Mouse (Mus musculus) brain, embryonic 18.5 days (tissue): ENCODE measurements at regions not wholly inside any gene's neighbourhood (a gene's known extent, or its start where the extent isn't known, plus 50 kb on each side); places are given as distances from the start of the nearest gene placed in this dataset.
A peak's percentile ranks its signal among the peaks of the same experiment; 100 is the strongest.

Source experiments
- DNase-seq: peaks from one replicate; pipeline ENCODE4 v3.0.0-alpha.2; 2012; ENCODE audit warnings: low read depth, low spot score

GRCm38 (mm10) chr12:65571633-65572032 lies 346.3 kb downstream of the Wdr20rt start:
- DNase-seq = no peak

GRCm38 (mm10) chr12:65593559-65593958 lies 368.2 kb downstream of the Wdr20rt start:
- no peak for DNase-seq

DNA sequence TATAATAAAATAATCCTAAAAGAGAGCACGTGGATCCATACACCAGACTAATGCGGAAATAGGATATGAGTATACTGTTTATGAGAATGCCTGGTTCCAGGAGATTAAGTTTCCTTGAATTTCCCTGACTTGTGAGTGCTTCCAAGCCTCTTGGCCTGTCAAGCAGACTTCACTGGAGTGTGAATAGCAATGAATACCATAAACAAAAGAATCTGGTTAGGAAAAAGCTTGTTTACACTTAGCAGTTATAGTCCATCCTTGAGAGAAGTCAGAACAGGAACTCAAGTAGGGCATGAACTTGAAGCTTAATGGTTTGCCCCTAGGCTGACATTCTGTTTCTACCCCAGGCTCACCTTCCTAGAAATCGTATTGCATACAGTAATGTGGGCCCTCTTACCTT lies 368.8 kb downstream of the Wdr20rt start:
- no peak for DNase-seq

GRCm38 (mm10) chr12:65644232-65644631 lies 418.9 kb downstream of the Wdr20rt start:
- no peak for DNase-seq

DNA sequence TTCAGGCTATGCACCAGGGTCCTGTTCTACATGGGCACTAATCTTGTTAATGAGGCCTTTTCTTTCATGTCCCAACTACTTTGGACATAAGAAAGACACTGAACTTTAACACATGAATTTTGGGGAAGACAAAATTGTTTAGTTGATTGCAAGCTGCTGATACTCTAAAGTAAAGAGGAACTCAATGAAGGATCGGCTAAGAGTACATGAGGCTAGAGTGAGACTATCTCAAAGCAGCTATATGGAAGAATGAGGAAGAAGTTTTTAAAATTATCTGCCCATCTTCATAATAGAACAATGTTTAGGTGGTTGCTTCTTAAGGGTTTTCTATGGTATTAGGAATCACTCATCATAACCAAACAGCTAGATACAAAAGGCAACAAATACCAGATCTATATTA lies 431.5 kb downstream of the Wdr20rt start:
- no peak for DNase-seq

DNA sequence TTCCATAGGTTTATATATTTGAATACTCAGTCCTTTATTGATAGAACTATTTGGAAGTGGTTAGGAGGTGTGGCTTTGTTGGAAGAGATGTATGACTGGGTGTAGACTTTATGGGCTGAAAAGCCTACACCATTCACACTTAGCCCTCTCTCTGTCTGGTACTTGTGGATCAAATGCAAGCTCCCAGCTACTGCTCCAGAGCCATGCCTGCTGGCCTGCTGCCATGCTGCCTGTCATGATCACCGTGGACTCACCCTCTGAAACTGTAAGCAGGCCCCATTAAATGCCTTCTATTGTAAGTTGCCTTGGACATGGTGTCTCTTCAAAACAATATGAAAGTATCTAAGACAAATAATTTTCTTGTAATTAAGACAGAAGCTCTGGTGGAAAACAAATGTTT lies 446.4 kb downstream of the Wdr20rt start:
- DNase-seq = no peak

DNA sequence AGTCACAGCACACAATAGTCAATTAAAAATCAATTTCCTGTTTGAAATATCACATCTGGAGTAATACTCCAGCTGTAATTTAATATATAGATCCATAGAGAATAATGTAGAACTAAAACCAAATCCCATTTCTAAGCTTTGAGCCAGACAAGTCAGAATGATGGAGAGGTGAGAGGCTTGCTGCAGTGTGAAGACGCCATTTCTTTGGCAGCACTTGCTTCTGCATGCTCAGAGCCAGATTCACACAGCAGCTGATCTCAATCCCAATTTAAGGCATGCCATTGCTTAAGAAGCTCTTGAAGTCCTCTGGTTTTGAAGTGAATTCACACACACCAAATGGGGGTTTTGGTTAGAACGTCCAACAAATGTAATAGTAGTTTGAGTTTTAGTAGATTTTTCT lies 447.9 kb downstream of the Wdr20rt start:
- peak; percentile 24 for DNase-seq

GRCm38 (mm10) chr12:65674916-65675660 lies 449.8 kb downstream of the Wdr20rt start:
- DNase-seq = no peak

- DNase-seq = no peak
Observed at GRCm38 (mm10) chr12:65680335-65680734, 455.0 kb downstream of the Wdr20rt start.

- DNase-seq = peak; percentile 30
Observed at GRCm38 (mm10) chr12:65681826-65682225, 456.5 kb downstream of the Wdr20rt start.

DNA sequence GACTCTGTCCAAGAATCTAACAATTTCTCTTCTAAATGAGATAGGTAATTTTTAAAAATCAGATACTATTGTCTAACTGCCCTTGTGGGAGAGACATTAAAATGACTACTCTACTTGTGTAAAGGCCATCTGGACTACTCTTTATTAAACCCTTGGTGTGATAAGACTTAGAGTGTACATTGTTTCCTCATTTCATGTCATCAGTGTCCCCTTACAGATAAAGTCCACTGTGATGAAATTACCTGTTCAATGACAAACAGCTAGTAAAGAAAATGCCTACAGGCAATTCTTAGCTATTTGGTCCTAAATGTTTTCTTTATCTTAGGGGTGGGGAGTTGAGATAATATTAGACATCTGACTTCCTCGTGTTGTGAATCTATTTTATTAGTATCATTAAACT lies 479.7 kb downstream of the Wdr20rt start:
- no peak for DNase-seq

DNA sequence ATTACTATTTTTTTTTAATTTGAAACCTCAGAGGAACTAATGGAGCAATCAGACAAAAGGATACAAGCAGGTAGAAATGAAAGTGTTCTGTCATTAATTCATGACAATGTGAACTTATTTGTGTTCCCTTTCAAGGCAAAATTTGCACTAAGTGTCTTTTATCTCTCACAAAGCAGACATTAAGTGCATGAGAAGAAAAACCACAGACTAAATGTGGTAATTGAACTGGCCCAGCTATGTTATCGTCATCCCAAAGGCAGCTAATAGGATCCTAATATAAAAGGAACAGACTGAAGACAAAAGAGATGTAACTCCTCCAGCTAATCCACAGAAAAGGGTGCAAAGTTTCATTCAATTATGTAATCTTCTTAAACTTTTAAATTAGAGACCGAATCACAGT lies 487.0 kb downstream of the Wdr20rt start:
- no peak for DNase-seq
